Mouse (Mus musculus): ENCODE measurements around the gene Pla2g16.

Gene Pla2g16

GRCm38 (mm10) chr19:7557328-7557822 is at the start of gene Pla2g16:
Gene Pla2g16 (plus strand): TSS chr19:7557459.
- DNase-seq = peak; percentile 77 to 81

- no peak for DNase-seq
Measured at GRCm38 (mm10) chr19:7508026-7508425, 49.2 kb upstream of the Pla2g16 start.

DNA sequence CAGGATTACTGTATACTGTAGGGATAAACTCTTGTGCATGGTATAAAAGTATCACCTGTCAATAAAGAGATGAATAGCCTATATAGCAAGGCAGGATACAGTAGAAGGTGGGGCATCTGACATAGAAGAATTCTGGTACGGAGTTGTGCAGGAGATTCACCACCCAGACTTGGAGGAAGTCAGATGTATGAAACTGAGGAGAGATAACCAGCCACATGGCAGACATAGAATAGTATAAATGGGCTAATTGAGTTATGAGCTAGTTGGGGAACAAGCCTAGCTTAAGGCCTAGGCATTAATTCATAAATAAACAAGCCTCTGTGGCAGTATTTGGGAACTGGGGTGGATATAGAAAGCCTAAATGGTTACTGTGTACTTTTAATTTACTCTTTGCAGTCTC is 40.8 kb upstream of the Pla2g16 start:
- no peak for DNase-seq

- no peak for DNase-seq
Measured at GRCm38 (mm10) chr19:7521619-7522018, 35.6 kb upstream of the Pla2g16 start.

- no peak for DNase-seq
Measured at GRCm38 (mm10) chr19:7522856-7523255, 34.4 kb upstream of the Pla2g16 start.

- DNase-seq = peak in 1 of 2 experiments; percentile 25
Measured at GRCm38 (mm10) chr19:7523292-7523691, 34.0 kb upstream of the Pla2g16 start.

DNA sequence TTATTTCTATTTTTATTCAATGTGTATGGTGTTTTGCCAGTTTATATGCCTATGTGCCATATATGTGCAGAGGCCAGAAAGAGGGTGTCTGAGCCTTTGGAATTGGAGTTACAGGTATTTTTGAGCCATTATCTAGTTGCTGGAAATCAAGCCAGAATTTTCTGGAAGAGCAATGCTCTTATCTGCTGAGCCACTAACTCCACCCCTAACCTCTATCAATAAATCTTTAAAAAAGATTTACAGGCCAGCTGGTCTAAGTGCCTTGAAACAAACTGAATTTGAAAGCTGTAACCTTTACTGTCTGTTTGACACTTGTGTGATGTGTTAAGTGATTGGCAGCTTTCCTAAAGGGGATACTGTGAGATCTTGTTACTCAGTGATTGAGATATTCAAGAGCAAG is 33.5 kb upstream of the Pla2g16 start:
- DNase-seq = no peak

- no peak for DNase-seq
Measured at GRCm38 (mm10) chr19:7524879-7525278, 32.4 kb upstream of the Pla2g16 start.

DNA sequence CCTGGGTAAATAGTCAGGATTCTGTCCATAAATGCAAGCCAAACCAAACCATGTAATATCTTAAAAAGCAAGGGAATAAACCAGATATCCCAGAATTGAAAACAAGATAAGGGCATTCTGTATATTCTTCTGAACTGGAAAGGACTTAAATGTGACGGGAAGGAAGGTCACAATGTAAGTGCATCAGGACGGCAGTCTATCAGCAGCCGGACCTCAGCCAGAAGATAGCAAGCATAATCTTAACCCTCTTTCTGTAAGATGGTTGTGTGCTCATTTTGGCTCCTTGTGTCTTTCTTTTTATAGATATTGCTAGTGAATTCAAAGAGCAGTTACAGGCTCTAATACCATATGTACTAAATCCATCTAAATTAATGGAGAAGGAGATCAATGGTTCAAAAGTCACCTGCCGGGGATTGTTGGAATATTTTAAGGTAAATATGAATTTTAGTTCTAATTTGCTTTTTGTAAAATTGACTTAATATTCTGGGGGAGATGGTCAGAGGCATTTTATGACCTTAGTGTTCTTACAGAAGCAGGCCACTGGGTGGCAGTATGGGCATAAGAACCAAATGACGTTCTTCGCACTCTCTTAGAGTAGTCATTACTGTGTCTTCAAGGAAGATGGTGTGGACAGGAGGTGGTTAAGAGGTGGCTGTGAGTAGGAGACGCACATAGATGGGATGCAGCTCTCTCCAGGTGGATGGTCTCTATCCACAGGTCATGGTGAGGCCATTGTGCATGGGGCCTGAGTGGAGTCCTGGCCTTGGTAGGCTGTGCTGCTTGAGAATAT is 28.4 kb upstream of the Pla2g16 start:
- peak; percentile 17 to 50 for DNase-seq

- DNase-seq = no peak
Measured at GRCm38 (mm10) chr19:7531906-7532305, 25.4 kb upstream of the Pla2g16 start.

DNA sequence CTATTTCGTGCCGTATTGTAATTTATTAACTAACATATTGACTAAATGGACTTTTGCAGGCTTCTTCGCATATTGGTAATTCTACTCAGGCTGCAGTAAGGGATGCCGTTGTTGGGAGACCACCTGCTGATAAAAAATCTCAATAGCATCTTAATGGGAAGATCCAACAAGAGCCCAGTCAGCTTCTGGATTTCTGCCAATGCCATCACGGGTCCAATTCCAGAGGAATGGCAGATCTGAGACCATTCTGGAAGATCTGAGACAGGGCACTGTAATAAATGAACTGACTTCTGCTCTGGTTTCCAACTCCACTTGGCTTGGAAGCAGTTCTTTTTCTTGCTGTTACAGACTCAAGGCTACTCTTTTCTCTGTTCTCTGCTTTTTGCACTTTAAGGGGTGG is 23.4 kb upstream of the Pla2g16 start:
- DNase-seq = no peak

DNA sequence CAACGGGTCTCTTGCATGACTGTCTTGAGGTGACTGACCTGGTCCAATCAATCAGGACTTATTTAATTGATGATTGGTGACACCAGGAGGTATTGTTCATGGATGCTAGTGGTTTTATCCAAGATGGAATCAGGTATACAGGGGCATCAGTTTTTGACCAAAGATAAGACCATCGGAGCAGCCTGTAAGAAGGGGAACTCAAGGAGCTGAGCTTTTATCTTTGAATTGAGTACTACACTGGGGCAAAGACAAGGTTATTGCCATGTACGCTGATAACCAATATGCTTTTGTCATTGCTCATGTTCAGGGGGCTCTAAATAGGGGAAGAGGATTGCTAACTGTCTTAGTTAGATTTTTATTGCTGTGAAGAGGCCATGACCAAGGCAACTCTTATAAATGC is 8.3 kb upstream of the Pla2g16 start:
- no peak for DNase-seq

- no peak for DNase-seq
Measured at GRCm38 (mm10) chr19:7551550-7552300, 5.5 kb upstream of the Pla2g16 start.

DNA sequence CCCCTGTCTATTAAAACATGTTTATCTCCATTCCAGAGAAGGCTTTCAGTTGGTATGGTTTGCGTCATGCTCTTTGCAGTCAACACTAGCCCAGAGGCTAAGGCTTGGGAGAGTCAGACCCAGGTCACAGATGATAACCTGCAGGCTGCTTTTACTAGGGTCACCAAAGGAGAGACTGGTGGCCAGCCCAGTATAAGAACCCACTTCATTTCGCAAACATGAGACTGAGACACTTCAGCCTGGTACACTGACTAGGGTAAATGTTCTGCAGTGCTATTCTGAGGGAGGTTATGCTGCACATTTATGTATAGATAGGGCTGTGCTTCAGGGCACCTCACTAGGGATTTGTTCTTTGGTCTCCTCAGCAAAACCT is 5.0 kb upstream of the Pla2g16 start:
- no peak for DNase-seq

DNA sequence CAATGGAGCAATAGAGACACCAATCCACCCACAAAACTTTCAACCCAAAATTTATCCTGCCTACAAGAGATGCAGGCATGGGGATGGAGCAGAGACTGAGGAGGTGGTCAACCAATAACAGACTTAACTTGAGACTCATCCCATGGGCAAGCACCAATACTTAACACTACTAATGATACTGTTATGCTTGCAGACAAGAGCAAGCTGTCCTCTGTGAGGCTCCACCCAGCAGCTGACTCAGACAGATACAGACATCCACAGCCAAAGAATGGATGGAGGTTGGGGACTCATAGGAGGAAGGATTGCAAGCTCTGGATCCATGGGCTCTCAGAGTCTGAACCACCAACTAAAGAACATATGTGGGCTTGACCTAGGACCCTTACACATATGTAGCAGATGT is 3.8 kb upstream of the Pla2g16 start:
- DNase-seq = no peak

DNA sequence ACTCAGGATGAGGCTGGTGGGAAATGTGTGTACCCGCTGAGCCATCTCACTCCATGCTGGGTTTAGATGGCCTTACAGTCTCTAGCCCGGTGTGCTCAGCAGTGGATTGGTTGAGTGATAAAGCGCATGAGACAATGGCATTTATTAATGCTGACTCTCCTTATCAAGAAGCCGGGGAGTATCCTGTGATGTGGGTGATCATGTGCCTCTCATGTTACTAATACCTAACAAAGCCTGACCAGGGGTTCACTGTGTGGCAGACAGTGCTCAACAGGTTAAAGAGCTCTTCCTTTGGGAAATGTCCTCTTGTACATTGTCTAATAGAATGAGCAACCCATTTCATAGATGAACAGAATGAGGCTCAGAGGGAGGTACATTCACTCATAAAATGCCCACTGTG is 2.4 kb upstream of the Pla2g16 start:
- no peak for DNase-seq

GRCm38 (mm10) chr19:7556641-7557040 is 618 bp upstream of the Pla2g16 start:
- no peak for DNase-seq

GRCm38 (mm10) chr19:7557844-7558243 is 585 bp downstream of the Pla2g16 start:
- DNase-seq = no peak

- no peak for DNase-seq
Measured at GRCm38 (mm10) chr19:7558675-7559074, 1.4 kb downstream of the Pla2g16 start.

- no peak for DNase-seq
Measured at GRCm38 (mm10) chr19:7559986-7560385, 2.7 kb downstream of the Pla2g16 start.

DNA sequence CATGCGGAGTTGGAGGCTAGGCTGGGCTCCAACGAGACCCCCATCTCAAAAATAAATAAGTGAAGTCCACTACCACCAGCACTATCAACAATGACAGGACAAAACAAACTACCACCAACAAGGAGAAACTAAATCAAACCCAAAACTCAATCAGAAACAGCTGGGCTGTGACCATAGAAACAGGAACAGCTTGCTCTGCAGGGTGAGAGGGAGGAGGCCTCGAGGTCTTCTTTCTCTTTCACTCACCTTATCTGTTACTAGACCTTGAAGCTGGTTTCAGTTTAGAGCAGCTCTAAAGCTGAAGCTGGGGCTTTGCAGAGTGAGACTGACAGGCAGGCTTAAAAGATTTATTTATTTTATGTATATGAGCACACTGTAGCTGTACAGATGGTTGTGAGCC is 4.2 kb downstream of the Pla2g16 start:
- no peak for DNase-seq

DNA sequence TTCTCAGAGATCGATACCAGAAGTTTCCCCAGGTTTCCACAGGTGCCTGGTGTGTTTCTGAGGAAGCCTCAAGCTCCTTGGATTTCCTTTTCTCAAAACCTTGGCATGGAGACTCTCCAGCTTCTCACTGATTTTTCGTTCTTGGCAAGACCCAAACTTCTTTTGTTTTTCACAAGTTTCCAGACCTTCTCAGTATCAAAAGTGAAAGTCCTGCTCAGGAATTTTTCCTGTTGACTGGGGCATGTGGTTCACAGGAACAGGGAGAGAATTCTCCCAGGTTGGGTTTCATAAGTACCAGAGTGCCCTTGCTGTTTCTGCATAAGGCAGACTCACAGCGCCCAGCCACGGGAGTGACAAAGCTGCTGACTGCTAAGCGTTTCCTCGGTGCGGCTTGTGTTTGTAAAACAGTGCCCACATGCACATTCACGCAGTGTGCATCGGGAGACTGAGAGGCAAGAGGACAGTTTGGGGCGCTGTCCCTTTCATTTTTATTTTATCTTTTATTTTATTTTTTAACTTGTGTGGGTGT is 5.4 kb downstream of the Pla2g16 start:
- DNase-seq = no peak

DNA sequence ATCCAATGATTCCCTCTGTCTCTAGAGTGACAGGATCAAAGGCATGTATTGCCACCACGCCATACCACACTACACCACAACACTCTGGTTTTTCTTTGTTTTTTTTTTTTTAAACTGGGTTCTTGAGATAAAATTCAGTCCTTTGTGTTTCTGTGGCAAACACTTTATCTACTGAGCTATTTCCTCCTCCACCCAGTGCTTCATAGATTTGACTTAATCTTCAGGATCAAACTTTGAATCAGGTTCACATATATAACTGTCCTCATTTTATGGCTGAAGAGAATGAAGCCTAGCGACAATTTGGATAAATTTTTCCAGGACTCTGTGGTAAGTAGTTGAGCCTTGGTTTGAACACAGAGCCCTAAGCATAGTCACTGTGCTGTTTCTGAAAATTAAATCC is 6.4 kb downstream of the Pla2g16 start:
- DNase-seq = no peak

- no peak for DNase-seq
Measured at GRCm38 (mm10) chr19:7564457-7564856, 7.2 kb downstream of the Pla2g16 start.
